Mouse (Mus musculus) liver, embryonic 13.5 days (tissue): Measurements from ENCODE around the gene Abcc5. TPM values are rescaled to one million over a fixed set of nuclear protein-coding genes. Genes with fewer than 3 reads are reported as not detected.

Source experiments
- ATAC-seq: fragments of 200-750 bp; cut with Nextera tagmentation; 2 replicates; pipeline ENCODE4 v1.8.0; 2017; ENCODE audit warnings: low read depth, mild to moderate bottlenecking, moderate number of reproducible peaks, moderate library complexity
- DNase-seq: peaks from one replicate; pipeline ENCODE4 v3.0.0; 2022
- H3K27ac ChIP-seq: fragments of 300-500 bp; sonication (generic); 2 replicates; pipeline ENCODE4 v1.5.1; 2015; ENCODE audit warnings: moderate library complexity, mild to moderate bottlenecking, inconsistent platforms
- H3K27me3 ChIP-seq: fragments of 300-500 bp; sonication (generic); 2 replicates; pipeline ENCODE4 v1.6.1; 2015; ENCODE audit warnings: mild to moderate bottlenecking, inconsistent platforms
- H3K36me3 ChIP-seq: fragments of 300-500 bp; sonication (generic); 2 replicates; pipeline ENCODE4 v1.6.1; 2015; ENCODE audit warnings: mild to moderate bottlenecking, inconsistent platforms
- H3K4me1 ChIP-seq: fragments of 300-500 bp; sonication (generic); replicated peaks from 2 replicates; pipeline ENCODE4 v1.6.1; 2015; ENCODE audit warnings: inconsistent platforms
- H3K4me2 ChIP-seq: fragments of 300-500 bp; sonication (generic); 2 replicates; pipeline ENCODE4 v1.6.1; 2015; ENCODE audit warnings: inconsistent platforms, mild to moderate bottlenecking, moderate library complexity
- H3K4me3 ChIP-seq: fragments of 300-500 bp; sonication (generic); replicated peaks from 2 replicates; pipeline ENCODE4 v1.5.1; 2015; ENCODE audit warnings: mild to moderate bottlenecking, inconsistent platforms
- H3K9ac ChIP-seq: fragments of 300-500 bp; sonication (generic); 2 replicates; pipeline ENCODE4 v1.6.1; 2015; ENCODE audit warnings: mild to moderate bottlenecking, inconsistent platforms
- H3K9me3 ChIP-seq: fragments of 300-500 bp; sonication (generic); replicated peaks from 2 replicates; pipeline ENCODE4 v1.6.1; 2016; ENCODE audit warnings: inconsistent platforms
- WGBS: fragments of 180-500 bp; shearing (Covaris S2); methylation state at CpG from one replicate; pipeline ENCODE4 v1.1.7; 2015; ENCODE audit not compliant: insufficient replicate concordance; 5-methylcytosine and 5-hydroxymethylcytosine counted together
- polyA plus RNA-seq: library from polyadenylated mRNA; unstranded; fragments of >200 nt; fragmentation: Nextera tagmentation; extraction: Ambion mirVana; gene quantifications from 2 replicates; pipeline ENCODE4 v1.2.1, GENCODE M21; 2015

The Abcc5 gene
- polyA plus RNA-seq, 1 experiment from 2014 or later, result 16.0 TPM

- Histone ChIP-seq H3K9ac (peak within 1 kb of the TSS; percentile 87), H3K27me3 (no peaks in the 10 kb centered on the region), H3K4me2 (peak within 1 kb of the TSS; percentile 71), H3K27ac (peak within 1 kb of the TSS; percentile 71), H3K36me3 (peaks cover 18% of the 10 kb centered on the region), H3K4me3 (peak within 1 kb of the TSS; percentile 91), H3K4me1 (peaks cover 25% of the 10 kb centered on the region), H3K9me3 (no peaks in the 10 kb centered on the region)
- peak; percentile 92 for ATAC-seq
- under 1% methylated on average over 52 of the region's 52 CpGs for WGBS
- DNase-seq, result peak; percentile 84
Measured at GRCm38 (mm10) chr16:20301770-20302649, 124.2 kb downstream of the Abcc5 start, which contains the start of gene Parl. TSS of gene Parl (minus strand) at chr16:20302387.

GRCm38 (mm10) chr16:20300076-20300475, 126.1 kb downstream of the Abcc5 start:
- WGBS, result 86% methylated on average over 2 of the region's 2 CpGs
- Histone ChIP-seq H3K27ac (no peak overlapping the region), H3K4me2 (peak overlapping the region; percentile 24; the same call in 1 of the 2 replicates), H3K4me1 (peaks cover 25% of the 10 kb centered on the region), H3K4me3 (no peak overlapping the region), H3K27me3 (no peaks in the 10 kb centered on the region), H3K36me3 (peaks cover 30% of the 10 kb centered on the region), H3K9me3 (no peaks in the 10 kb centered on the region), H3K9ac (no peak overlapping the region)
- no peak for ATAC-seq
- DNase-seq, result no peak

Other genes starting within 250 kb of the Abcc5 start
- gene Map6d1, start 185.0 kb downstream of the Abcc5 start, polyA plus RNA-seq, result 0.06 TPM in 2 replicates
- gene Parl, start 124.0 kb downstream of the Abcc5 start, polyA plus RNA-seq, result 53.8 and 63.7 TPM in 2 replicates
- gene Cyp2ab1, start 101.0 kb downstream of the Abcc5 start, polyA plus RNA-seq, result not detected in 2 replicates
- gene Eif2b5, start 72.4 kb upstream of the Abcc5 start, polyA plus RNA-seq, result 71.1 and 75.5 TPM in 2 replicates
- 3.7 and 4.8 TPM in 2 replicates for gene Dvl3, start 90.6 kb upstream of the Abcc5 start, polyA plus RNA-seq
- 413 and 466 TPM in 2 replicates for gene Ap2m1, start 109.1 kb upstream of the Abcc5 start, polyA plus RNA-seq
- gene Abcf3, start 122.2 kb upstream of the Abcc5 start, polyA plus RNA-seq, result 27.0 and 27.9 TPM in 2 replicates
- 0.21 and 0.23 TPM in 2 replicates for gene Vwa5b2, start 163.1 kb upstream of the Abcc5 start, polyA plus RNA-seq
- 21.5 and 23.7 TPM in 2 replicates for gene Eef1akmt4, start 185.2 kb upstream of the Abcc5 start, polyA plus RNA-seq
- not detected in 2 replicates for gene Gm49333, start 185.2 kb upstream of the Abcc5 start, polyA plus RNA-seq
- 27.6 and 29.0 TPM in 2 replicates for gene Alg3, start 185.3 kb upstream of the Abcc5 start, polyA plus RNA-seq
- gene Camk2n2, start 194.9 kb upstream of the Abcc5 start, polyA plus RNA-seq, result 0.10 and 0.30 TPM in 2 replicates
- gene Ece2, start 203.4 kb upstream of the Abcc5 start, polyA plus RNA-seq, result 0.20 and 0.39 TPM in 2 replicates
- gene Psmd2, start 225.3 kb upstream of the Abcc5 start, polyA plus RNA-seq, result 222 and 257 TPM in 2 replicates
- gene Eif4g1, start 241.9 kb upstream of the Abcc5 start, polyA plus RNA-seq, result 99.1 and 114 TPM in 2 replicates